In genomic region chr7:28562951-28563350, GRCm38 (mm10) we compare ENCODE assay signal across 25 mouse cellular contexts. TPM values are rescaled to one million over a fixed set of nuclear protein-coding genes. Genes with fewer than 3 reads are reported as not detected.
DNase-seq lines count a peak whose midpoint lies in the region; ATAC-seq and TF ChIP-seq lines count a peak whose summit lies in the region.
"Had no signal": no experiment of that assay in that cellular context is flagged by ENCODE, and none has a peak within 500 bp of the region (broad histone marks: within the 10 kb centered on the region; RNA-seq: fewer than 3 reads in every experiment).

No protein-coding gene starts in this region.

- no peak overlapping the region for H3K9ac ChIP-seq in forebrain, embryonic 11.5 days (ENCODE audit: low read length)
- H3K9ac ChIP-seq: embryonic facial prominence, embryonic 15.5 days; forebrain, embryonic 15.5 days; heart, embryonic 12.5 days; hindbrain, embryonic 15.5 days had no signal

- H3K4me3 ChIP-seq in E14TG2a.4 (replicated peaks; ENCODE audit: low read length) = peak overlapping the region; percentile 29
- H3K4me3 ChIP-seq in forebrain, embryonic 11.5 days (ENCODE audit: low read depth, low read length) = no peak overlapping the region
- H3K4me3 ChIP-seq: embryonic facial prominence, embryonic 15.5 days; erythroblast, embryonic 14.5 days; forebrain, embryonic 10.5 days; forebrain, embryonic 15.5 days; heart, adult 2 months; heart, embryonic 12.5 days; hindbrain, embryonic 15.5 days had no signal

- TF ChIP-seq CTCF in E14TG2a.4 (conservative IDR thresholded peaks at IDR 0.05; ENCODE audit: low read length) = no peak

- H3K36me3 ChIP-seq in E14TG2a.4 (ENCODE audit: insufficient read depth, low read length) = peaks cover 97% of the 10 kb centered on the region
- H3K36me3 ChIP-seq in forebrain, embryonic 11.5 days (ENCODE audit: control insufficient read depth, insufficient read depth, low read length) = peaks cover 7% of the 10 kb centered on the region; the same call in 1 of the 2 replicates

- no peaks in the 10 kb centered on the region for H3K9me3 ChIP-seq in E14TG2a.4 (ENCODE audit: low read length)
- H3K9me3 ChIP-seq in forebrain, embryonic 11.5 days (ENCODE audit: control insufficient read depth, low read length) = no peaks in the 10 kb centered on the region
- H3K9me3 ChIP-seq: embryonic facial prominence, embryonic 15.5 days; forebrain, embryonic 10.5 days; forebrain, embryonic 15.5 days; heart, embryonic 12.5 days; hindbrain, embryonic 15.5 days had no signal

- 94% methylated on average over 13 of the region's 13 CpGs for WGBS in forebrain, embryonic 11.5 days

- H3K4me1 ChIP-seq in E14TG2a.4 (replicated peaks; ENCODE audit: low read depth, low read length) = peaks cover 91% of the 10 kb centered on the region
- no peaks in the 10 kb centered on the region for H3K4me1 ChIP-seq in forebrain, embryonic 11.5 days (replicated peaks; ENCODE audit: control insufficient read depth, insufficient read depth, low read length)
- H3K4me1 ChIP-seq: forebrain, embryonic 10.5 days; forebrain, embryonic 15.5 days; hindbrain, embryonic 15.5 days had no signal

- H3K27me3 ChIP-seq in E14TG2a.4 (ENCODE audit: insufficient read depth, low read length) = no peaks in the 10 kb centered on the region
- no peaks in the 10 kb centered on the region for H3K27me3 ChIP-seq in forebrain, embryonic 11.5 days (ENCODE audit: control insufficient read depth, insufficient read depth, low read length)
- H3K27me3 ChIP-seq: CH12.LX; embryonic facial prominence, embryonic 15.5 days; forebrain, embryonic 15.5 days; heart, embryonic 12.5 days; hindbrain, embryonic 15.5 days had no signal

- H3K4me2 ChIP-seq in forebrain, embryonic 11.5 days (ENCODE audit: low read depth, low read length, severe bottlenecking) = no peak overlapping the region
- H3K4me2 ChIP-seq: embryonic facial prominence, embryonic 15.5 days; forebrain, embryonic 15.5 days; heart, embryonic 12.5 days; hindbrain, embryonic 15.5 days had no signal

- peak; percentile 57 to 63 for DNase-seq in cerebellum, adult 18-20 months
- peak; percentile 74 for DNase-seq in cerebellum, adult 9-11 months
- peak; percentile 41 to 48 for DNase-seq in cerebellum, postnatal 36 days
- DNase-seq in forebrain, embryonic 11.5 days (ENCODE audit: low spot score) = no peak
- DNase-seq in retina, postnatal 1 day = no peak
- DNase-seq: adrenal gland, adult 2 months; adrenal gland, postnatal 25 days; embryo, embryonic 11 days; gastrocnemius, postnatal 10 days; heart, adult 2 months; kidney, adult 8-10 months had no signal

- no peak overlapping the region for H3K27ac ChIP-seq in forebrain, embryonic 11.5 days (ENCODE audit: low read depth, low read length)
- H3K27ac ChIP-seq: embryonic facial prominence, embryonic 15.5 days; forebrain, embryonic 10.5 days; forebrain, embryonic 15.5 days; heart, adult 2 months; hindbrain, embryonic 15.5 days had no signal

- no peak for ATAC-seq in forebrain, embryonic 11.5 days (replicated peaks; ENCODE audit: low FRiP score)
- ATAC-seq: forebrain, embryonic 15.5 days; inflammation-experienced regulatory T-cells, adult 6 months; intestine, postnatal 0 days had no signal

RNA-seq across cellular contexts. Expression of gene Nccrp1, which starts 15.9 kb away (rescaled TPM):
- not detected in 2 replicates for polyA plus RNA-seq in forebrain, embryonic 11.5 days (2014; fragmentation: Nextera tagmentation; extraction: Ambion mirVana)
- polyA plus RNA-seq: embryonic facial prominence, embryonic 11.5 days; forebrain, embryonic 10.5 days; forebrain, embryonic 15.5 days; heart, adult 2 months; heart, embryonic 12.5 days; heart, embryonic 16.5 days; hindbrain, embryonic 11.5 days; intestine, postnatal 0 days had no signal

RNA-seq across cellular contexts. Expression of gene Sycn, which starts 22.3 kb away (rescaled TPM):
- not detected in 2 replicates for polyA plus RNA-seq in forebrain, embryonic 11.5 days (2014; fragmentation: Nextera tagmentation; extraction: Ambion mirVana)
- polyA plus RNA-seq: embryonic facial prominence, embryonic 11.5 days; embryonic facial prominence, embryonic 15.5 days; erythroblast, embryonic 14.5 days; forebrain, embryonic 10.5 days; forebrain, embryonic 15.5 days; heart, adult 2 months; heart, embryonic 12.5 days; heart, embryonic 16.5 days; hindbrain, embryonic 11.5 days; hindbrain, embryonic 15.5 days; inflammation-experienced regulatory T-cells, adult 6 months had no signal

RNA-seq across cellular contexts. Expression of gene Samd4b, which starts 35.0 kb away (rescaled TPM):
- 40.7 and 41.1 TPM in 2 replicates for polyA plus RNA-seq in forebrain, embryonic 11.5 days (2014; fragmentation: Nextera tagmentation; extraction: Ambion mirVana)

RNA-seq across cellular contexts. Expression of gene Pak4, which starts 35.0 kb away (rescaled TPM):
- 50.7 and 56.2 TPM in 2 replicates for polyA plus RNA-seq in forebrain, embryonic 11.5 days (2014; fragmentation: Nextera tagmentation; extraction: Ambion mirVana)

RNA-seq across cellular contexts. Expression of gene Ifnl3, which starts 40.3 kb away (rescaled TPM):
- polyA plus RNA-seq in forebrain, embryonic 11.5 days (2014; fragmentation: Nextera tagmentation; extraction: Ambion mirVana) = not detected in 2 replicates
- polyA plus RNA-seq: embryonic facial prominence, embryonic 11.5 days; embryonic facial prominence, embryonic 15.5 days; erythroblast, embryonic 14.5 days; forebrain, embryonic 10.5 days; forebrain, embryonic 15.5 days; gonadal fat pad, adult 2 months; heart, adult 2 months; heart, embryonic 12.5 days; heart, embryonic 16.5 days; hindbrain, embryonic 11.5 days; hindbrain, embryonic 15.5 days; inflammation-experienced regulatory T-cells, adult 6 months; intestine, postnatal 0 days had no signal

Comparison
In these comparisons a context has a peak if more than half of its experiments do, and no peak if none do; other contexts are left out.
1. DNase-seq: peak in cerebellum, adult 18-20 months (2 of 2), cerebellum, adult 9-11 months (single experiment) and cerebellum, postnatal 36 days (2 of 2); none in forebrain, embryonic 11.5 days (single experiment) and retina, postnatal 1 day (single experiment).